Mouse (Mus musculus) myocyte (in vitro differentiated cells): ENCODE results near the gene Sdf2. TPM values are rescaled to one million over a fixed set of nuclear protein-coding genes. Genes with fewer than 3 reads are reported as not detected.

Experiments used
- H3K27me3 ChIP-seq: one replicate; pipeline ENCODE4 v1.6.1; 2011; ENCODE audit not compliant: control insufficient read depth, insufficient read depth, insufficient read length
- H3K36me3 ChIP-seq: one replicate; pipeline ENCODE4 v1.6.1; 2011; ENCODE audit not compliant: control insufficient read depth, insufficient read depth
- H3K4me2 ChIP-seq: one replicate; pipeline ENCODE4 v1.6.1; 2011; ENCODE audit warnings: low read depth, control low read depth
- H3K4me3 ChIP-seq: one replicate; pipeline ENCODE4 v1.5.1; 2011; ENCODE audit warnings: mild to moderate bottlenecking, control low read depth, moderate library complexity
- H3K79me2 ChIP-seq: one replicate; pipeline ENCODE4 v1.6.1; 2011; ENCODE audit not compliant: control insufficient read depth, insufficient read depth
- H3ac ChIP-seq: one replicate; pipeline ENCODE4 v1.6.1; 2011; ENCODE audit not compliant: control insufficient read depth, insufficient read length
- CEBPB ChIP-seq: IDR thresholded peaks from 2 replicates; pipeline ENCODE4 v1.6.1; 2011; ENCODE audit warnings: mild to moderate bottlenecking, moderate library complexity; ENCODE audit not compliant: poor library complexity, insufficient read depth, severe bottlenecking
- E2F4 ChIP-seq: IDR thresholded peaks from one replicate; pipeline ENCODE4 v1.6.1; 2011; ENCODE audit warnings: mild to moderate bottlenecking, control low read depth, moderate library complexity; ENCODE audit not compliant: insufficient read depth
- MAX ChIP-seq: IDR thresholded peaks from one replicate; pipeline ENCODE4 v1.6.1; 2011; ENCODE audit warnings: low read depth, mild to moderate bottlenecking, control low read depth
- MYOD1 ChIP-seq, 3 experiments: IDR thresholded peaks; one replicate each; pipeline ENCODE4 v1.6.1; 2011; ENCODE audit warnings: control low read depth in 2 of 3, low read depth in 2 of 3, mild to moderate bottlenecking in 2 of 3, moderate library complexity in 1 of 3; ENCODE audit not compliant: insufficient read length in 2 of 3, control insufficient read depth in 1 of 3
- MYOG ChIP-seq, 3 experiments: IDR thresholded peaks; one replicate each; pipeline ENCODE4 v1.6.1; 2011; ENCODE audit warnings: control low read depth in 2 of 3, low read depth in 2 of 3, mild to moderate bottlenecking in 2 of 3; ENCODE audit not compliant: insufficient read length in 2 of 3, control insufficient read depth in 1 of 3, insufficient read depth in 1 of 3
- POLR2A ChIP-seq: IDR thresholded peaks from one replicate; pipeline ENCODE4 v1.6.1; 2011; ENCODE audit warnings: low read depth, mild to moderate bottlenecking, control low read depth, moderate library complexity; ENCODE audit not compliant: insufficient read length
- POLR2AphosphoS2 ChIP-seq: IDR thresholded peaks from one replicate; pipeline ENCODE4 v1.6.1; 2011; ENCODE audit warnings: low read depth, control low read depth; ENCODE audit not compliant: insufficient read length
- REST ChIP-seq: IDR thresholded peaks from one replicate; pipeline ENCODE4 v1.6.1; 2011; ENCODE audit warnings: mild to moderate bottlenecking, control low read depth, moderate library complexity; ENCODE audit not compliant: insufficient read depth, insufficient read length
- SRF ChIP-seq: IDR thresholded peaks from one replicate; pipeline ENCODE4 v1.6.1; 2011; ENCODE audit warnings: low read depth; ENCODE audit not compliant: control insufficient read depth, insufficient read length
- TCF12 ChIP-seq: IDR thresholded peaks from one replicate; pipeline ENCODE4 v1.6.1; 2011; ENCODE audit warnings: mild to moderate bottlenecking, control low read depth; ENCODE audit not compliant: poor library complexity, insufficient read depth, severe bottlenecking
- TCF3 ChIP-seq: IDR thresholded peaks from one replicate; pipeline ENCODE4 v1.6.1; 2011; ENCODE audit warnings: low read depth, control low read depth; ENCODE audit not compliant: insufficient read length
- USF1 ChIP-seq: IDR thresholded peaks from one replicate; pipeline ENCODE4 v1.6.1; 2011; ENCODE audit warnings: low read depth, mild to moderate bottlenecking, control low read depth, moderate library complexity
- polyA plus RNA-seq: library from polyadenylated mRNA; unstranded; fragments of >200 nt; fragmentation: generic; extraction: Trizol; gene quantifications from one replicate; pipeline ENCODE4 v1.2.1, GENCODE M21; 2012; ENCODE audit warnings: missing spikeins

The Sdf2 gene
- polyA plus RNA-seq, 1 experiment: 98.6 TPM

GRCm38 (mm10) chr11:78207190-78207589 is 38.4 kb upstream of the Sdf2 start:
- Histone ChIP-seq H3ac (no peak overlapping the region), H3K27me3 (no peaks in the 10 kb centered on the region), H3K36me3 (peaks cover 30% of the 10 kb centered on the region), H3K4me3 (no peak overlapping the region), H3K79me2 (no peaks in the 10 kb centered on the region), H3K4me2 (no peak overlapping the region)
- TF ChIP-seq SRF (no peak), MYOD1 (IDR thresholded peaks at IDR 0.05; ENCODE audit: control insufficient read depth in 1 of 3, insufficient read length in 2 of 3, low read depth in 2 of 3) (peak in 2 of 3 experiments; percentile 65 to 81), TCF3 (peak; percentile 15), TCF12 (no peak), POLR2A (no peak), E2F4 (no peak), USF1 (no peak), MYOG (IDR thresholded peaks at IDR 0.05; ENCODE audit: control insufficient read depth in 1 of 3, insufficient read depth in 1 of 3, insufficient read length in 2 of 3, low read depth in 2 of 3) (peak in 2 of 3 experiments; percentile 88 to 91), POLR2AphosphoS2 (no peak)

- H3K4me2 ChIP-seq: no peak overlapping the region
- no peak overlapping the region for H3ac ChIP-seq
- no peaks in the 10 kb centered on the region for H3K79me2 ChIP-seq
- peaks cover 57% of the 10 kb centered on the region for H3K36me3 ChIP-seq
- TF ChIP-seq POLR2A (no peak), SRF (no peak), TCF12 (no peak), TCF3 (no peak), E2F4 (no peak), MAX (no peak), REST (no peak), CEBPB (no peak), USF1 (no peak), MYOD1 (IDR thresholded peaks at IDR 0.05; ENCODE audit: control insufficient read depth in 1 of 3, insufficient read length in 2 of 3, low read depth in 2 of 3) (no peak), POLR2AphosphoS2 (no peak), MYOG (IDR thresholded peaks at IDR 0.05; ENCODE audit: control insufficient read depth in 1 of 3, insufficient read depth in 1 of 3, insufficient read length in 2 of 3, low read depth in 2 of 3) (no peak)
- no peaks in the 10 kb centered on the region for H3K27me3 ChIP-seq
- H3K4me3 ChIP-seq: no peak overlapping the region
These were observed 35.7 kb upstream of the Sdf2 start for GRCm38 (mm10) chr11:78209886-78210285.

- Histone ChIP-seq H3K4me2 (no peak overlapping the region), H3K27me3 (no peaks in the 10 kb centered on the region), H3K36me3 (peaks cover 58% of the 10 kb centered on the region), H3K4me3 (no peak overlapping the region), H3ac (no peak overlapping the region), H3K79me2 (no peaks in the 10 kb centered on the region)
- no peak for TF ChIP-seq MYOD1 (IDR thresholded peaks at IDR 0.05; ENCODE audit: control insufficient read depth in 1 of 3, insufficient read length in 2 of 3, low read depth in 2 of 3)
- TF ChIP-seq MAX: no peak
- TF ChIP-seq REST: no peak
- TF ChIP-seq SRF: no peak
- no peak for TF ChIP-seq TCF3
- no peak for TF ChIP-seq CEBPB
- TF ChIP-seq MYOG (IDR thresholded peaks at IDR 0.05; ENCODE audit: control insufficient read depth in 1 of 3, insufficient read depth in 1 of 3, insufficient read length in 2 of 3, low read depth in 2 of 3): no peak
- TF ChIP-seq POLR2A: no peak
- TF ChIP-seq E2F4: no peak
These were observed 34.9 kb upstream of the Sdf2 start for GRCm38 (mm10) chr11:78210615-78211014.

- Histone ChIP-seq H3K4me2 (no peak overlapping the region), H3K79me2 (no peaks in the 10 kb centered on the region), H3K36me3 (peaks cover 65% of the 10 kb centered on the region), H3ac (no peak overlapping the region), H3K4me3 (no peak overlapping the region), H3K27me3 (no peaks in the 10 kb centered on the region)
- no peak for TF ChIP-seq TCF3
- TF ChIP-seq USF1: no peak
- TF ChIP-seq MYOD1 (IDR thresholded peaks at IDR 0.05; ENCODE audit: control insufficient read depth in 1 of 3, insufficient read length in 2 of 3, low read depth in 2 of 3): no peak
- no peak for TF ChIP-seq POLR2AphosphoS2
- no peak for TF ChIP-seq CEBPB
These were observed 34.0 kb upstream of the Sdf2 start for GRCm38 (mm10) chr11:78211513-78211912.

- H3K4me2 ChIP-seq: no peak overlapping the region
- peaks cover 82% of the 10 kb centered on the region for H3K36me3 ChIP-seq
- H3ac ChIP-seq: no peak overlapping the region
- no peaks in the 10 kb centered on the region for H3K79me2 ChIP-seq
- no peak overlapping the region for H3K4me3 ChIP-seq
- H3K27me3 ChIP-seq: no peaks in the 10 kb centered on the region
- no peak for TF ChIP-seq POLR2A
These were observed 32.3 kb upstream of the Sdf2 start for GRCm38 (mm10) chr11:78213086-78213817.
